In the genomic region with DNA sequence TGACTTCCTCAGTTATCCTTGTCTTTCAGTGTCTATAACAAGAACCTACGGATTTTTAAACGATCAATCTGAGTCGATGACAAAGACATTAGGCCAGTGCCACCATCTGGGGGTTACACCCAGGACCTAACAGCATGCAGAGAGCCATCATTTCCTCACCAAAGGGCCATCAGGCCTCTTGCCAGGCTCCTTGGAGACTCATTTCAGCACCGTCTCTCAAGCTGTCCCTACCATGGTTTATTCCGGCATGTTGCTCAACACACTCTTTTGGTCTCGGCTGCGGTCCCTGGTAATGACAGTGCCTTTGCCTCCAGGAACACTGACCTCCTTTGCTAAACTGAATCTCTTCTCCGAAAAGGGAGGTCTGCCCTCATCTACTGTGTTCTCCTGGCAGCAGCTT, we compare ENCODE assay signal across 9 mouse cellular contexts.
"Had no signal": no experiment of that assay in that cellular context is flagged by ENCODE, and none has a peak within 500 bp of the region (broad histone marks: within the 10 kb centered on the region; RNA-seq: fewer than 3 reads in every experiment).

No protein-coding gene starts in this region.

- ATAC-seq: liver, postnatal 0 days; midbrain, embryonic 13.5 days had no signal

- H3K36me3 ChIP-seq: limb, embryonic 15.5 days; liver, embryonic 13.5 days; midbrain, embryonic 13.5 days had no signal

- H3K27ac ChIP-seq: left cerebral cortex, adult 2 months; limb, embryonic 15.5 days; liver, embryonic 13.5 days; midbrain, embryonic 13.5 days had no signal

- H3K4me1 ChIP-seq: limb, embryonic 15.5 days; liver, embryonic 13.5 days; midbrain, embryonic 13.5 days had no signal

- H3K9me3 ChIP-seq: limb, embryonic 15.5 days; liver, embryonic 13.5 days; midbrain, embryonic 13.5 days had no signal

- H3K4me2 ChIP-seq: limb, embryonic 15.5 days; liver, embryonic 13.5 days; midbrain, embryonic 13.5 days had no signal

- H3K9ac ChIP-seq: limb, embryonic 15.5 days; liver, embryonic 13.5 days; liver, postnatal 0 days; midbrain, embryonic 13.5 days had no signal

- H3K27me3 ChIP-seq: limb, embryonic 15.5 days; liver, embryonic 13.5 days; midbrain, embryonic 13.5 days had no signal

- DNase-seq: kidney, adult 8-10 months; kidney, postnatal 25 days; liver, embryonic 13.5 days; liver, postnatal 0 days; right cerebral cortex, postnatal 14 days; thymus, postnatal 36 days had no signal

- H3K4me3 ChIP-seq: left cerebral cortex, adult 2 months; limb, embryonic 15.5 days; liver, embryonic 13.5 days; midbrain, embryonic 13.5 days had no signal
